Mouse (Mus musculus) limb, embryonic 12.5 days (tissue): ENCODE measurements around the gene Frs2. TPM values are rescaled to one million over a fixed set of nuclear protein-coding genes. Genes with fewer than 3 reads are reported as not detected.

Source experiments
- ATAC-seq: fragments of 200-750 bp; cut with Nextera tagmentation; 2 replicates; pipeline ENCODE4 v1.8.0; 2017; ENCODE audit warnings: low read depth, moderate TSS enrichment; ENCODE audit not compliant: insufficient number of reproducible peaks, insufficient read depth, low FRiP score, low TSS enrichment
- H3K27ac ChIP-seq: fragments of 300-500 bp; sonication (generic); 2 replicates; pipeline ENCODE4 v1.5.1; 2016; ENCODE audit warnings: mild to moderate bottlenecking, moderate library complexity
- H3K27me3 ChIP-seq: fragments of 300-500 bp; sonication (generic); 2 replicates; pipeline ENCODE4 v1.6.1; 2016; ENCODE audit warnings: mild to moderate bottlenecking, moderate library complexity
- H3K36me3 ChIP-seq: fragments of 300-500 bp; sonication (generic); 2 replicates; pipeline ENCODE4 v1.6.1; 2016; ENCODE audit warnings: mild to moderate bottlenecking, moderate library complexity
- H3K4me1 ChIP-seq: fragments of 300-500 bp; sonication (generic); replicated peaks from 2 replicates; pipeline ENCODE4 v1.6.1; 2016
- H3K4me2 ChIP-seq: fragments of 300-500 bp; sonication (generic); 2 replicates; pipeline ENCODE4 v1.6.1; 2016; ENCODE audit warnings: mild to moderate bottlenecking, moderate library complexity
- H3K4me3 ChIP-seq: fragments of 300-500 bp; sonication (generic); replicated peaks from 2 replicates; pipeline ENCODE4 v1.5.1; 2016; ENCODE audit warnings: mild to moderate bottlenecking
- H3K9ac ChIP-seq: fragments of 300-500 bp; sonication (generic); replicated peaks from 2 replicates; pipeline ENCODE4 v1.6.1; 2016; ENCODE audit warnings: mild to moderate bottlenecking, moderate library complexity
- H3K9me3 ChIP-seq: fragments of 300-500 bp; sonication (generic); 2 replicates; pipeline ENCODE4 v1.6.1; 2016; ENCODE audit warnings: mild to moderate bottlenecking, moderate library complexity
- WGBS: fragments of 180-500 bp; shearing (Covaris S2); methylation state at CpG from one replicate; pipeline ENCODE4 v1.1.7; 2016; 5-methylcytosine and 5-hydroxymethylcytosine counted together
- polyA plus RNA-seq: library from polyadenylated mRNA; unstranded; fragments of >200 nt; fragmentation: Nextera tagmentation; extraction: Ambion mirVana; gene quantifications from 2 replicates; pipeline ENCODE4 v1.2.1, GENCODE M21; 2016

The Frs2 gene
- polyA plus RNA-seq, 1 experiment from 2014 or later, result 21.2 TPM

GRCm38 (mm10) chr10:117103854-117104598 is 44.3 kb downstream of the Frs2 start:
- H3K4me3 ChIP-seq, result no peak overlapping the region
- peaks cover 18% of the 10 kb centered on the region for H3K4me1 ChIP-seq
- no peak overlapping the region for H3K9ac ChIP-seq
- no peaks in the 10 kb centered on the region for H3K9me3 ChIP-seq
- no peak for ATAC-seq
- peaks cover 7% of the 10 kb centered on the region; the same call in 1 of the 2 replicates for H3K36me3 ChIP-seq
- no peak overlapping the region for H3K4me2 ChIP-seq
- no peak overlapping the region for H3K27ac ChIP-seq
- H3K27me3 ChIP-seq, result no peaks in the 10 kb centered on the region

GRCm38 (mm10) chr10:117100175-117100574 is 48.2 kb downstream of the Frs2 start:
- Histone ChIP-seq H3K4me3 (no peak overlapping the region), H3K4me1 (peaks cover 9% of the 10 kb centered on the region), H3K9ac (no peak overlapping the region), H3K9me3 (no peaks in the 10 kb centered on the region), H3K4me2 (no peak overlapping the region), H3K27ac (no peak overlapping the region), H3K27me3 (no peaks in the 10 kb centered on the region), H3K36me3 (peaks cover 19% of the 10 kb centered on the region; the same call in 1 of the 2 replicates)
- ATAC-seq, result no peak
- WGBS, result 83% methylated on average over 5 of the region's 5 CpGs

- H3K36me3 ChIP-seq, result peaks cover 39% of the 10 kb centered on the region
- H3K4me3 ChIP-seq, result no peak overlapping the region
- no peak overlapping the region for H3K4me2 ChIP-seq
- H3K27ac ChIP-seq, result no peak overlapping the region
- H3K9ac ChIP-seq, result no peak overlapping the region
- no peaks in the 10 kb centered on the region for H3K27me3 ChIP-seq
- 79% methylated on average over 2 of the region's 2 CpGs for WGBS
- H3K9me3 ChIP-seq, result no peaks in the 10 kb centered on the region
- peaks cover 15% of the 10 kb centered on the region for H3K4me1 ChIP-seq
- ATAC-seq, result no peak
Observed at GRCm38 (mm10) chr10:117097116-117097698, 51.1 kb downstream of the Frs2 start.

GRCm38 (mm10) chr10:117096096-117096495 is 52.2 kb downstream of the Frs2 start:
- Histone ChIP-seq H3K4me3 (no peak overlapping the region), H3K4me2 (no peak overlapping the region), H3K9me3 (no peaks in the 10 kb centered on the region), H3K27ac (no peak overlapping the region), H3K4me1 (peaks cover 15% of the 10 kb centered on the region), H3K9ac (no peak overlapping the region), H3K27me3 (no peaks in the 10 kb centered on the region), H3K36me3 (peaks cover 39% of the 10 kb centered on the region)
- WGBS, result 87% methylated on average over 6 of the region's 6 CpGs
- no peak for ATAC-seq

- Histone ChIP-seq H3K9ac (no peak overlapping the region), H3K36me3 (peaks cover 36% of the 10 kb centered on the region), H3K27me3 (no peaks in the 10 kb centered on the region), H3K4me2 (no peak overlapping the region), H3K4me3 (no peak overlapping the region), H3K4me1 (peaks cover 15% of the 10 kb centered on the region), H3K27ac (peak overlapping the region; percentile 3; the same call in 1 of the 2 replicates), H3K9me3 (no peaks in the 10 kb centered on the region)
- ATAC-seq, result no peak; the same call in 1 of the 2 replicates
- 62% methylated on average over 15 of the region's 15 CpGs for WGBS
Observed at GRCm38 (mm10) chr10:117094504-117095329, 53.6 kb downstream of the Frs2 start.

- Histone ChIP-seq H3K27me3 (no peaks in the 10 kb centered on the region), H3K4me2 (no peak overlapping the region), H3K9ac (no peak overlapping the region), H3K27ac (no peak overlapping the region), H3K36me3 (peaks cover 29% of the 10 kb centered on the region), H3K4me3 (no peak overlapping the region), H3K4me1 (0 out of 2 replicates have a peak, but pooled peaks cover 5% of the 10 kb centered on the region), H3K9me3 (no peaks in the 10 kb centered on the region)
- 64% methylated on average over 4 of the region's 4 CpGs for WGBS
- no peak for ATAC-seq
Observed at GRCm38 (mm10) chr10:117089628-117090027, 58.7 kb downstream of the Frs2 start.

- H3K36me3 ChIP-seq, result peaks cover 70% of the 10 kb centered on the region
- H3K27ac ChIP-seq, result no peak overlapping the region
- H3K9me3 ChIP-seq, result no peaks in the 10 kb centered on the region
- no peaks in the 10 kb centered on the region for H3K27me3 ChIP-seq
- H3K4me1 ChIP-seq, result no peaks in the 10 kb centered on the region
- no peak for ATAC-seq
- no peak overlapping the region for H3K4me2 ChIP-seq
- 88% methylated on average over 2 of the region's 2 CpGs for WGBS
- no peak overlapping the region for H3K4me3 ChIP-seq
- no peak overlapping the region for H3K9ac ChIP-seq
Observed at GRCm38 (mm10) chr10:117081914-117082359, 66.4 kb downstream of the Frs2 start.

GRCm38 (mm10) chr10:117081326-117081725 is 67.0 kb downstream of the Frs2 start:
- H3K9ac ChIP-seq, result no peak overlapping the region
- no peaks in the 10 kb centered on the region for H3K4me1 ChIP-seq
- ATAC-seq, result no peak
- H3K4me3 ChIP-seq, result no peak overlapping the region
- WGBS, result 80% methylated on average over 4 of the region's 4 CpGs
- H3K4me2 ChIP-seq, result no peak overlapping the region
- H3K36me3 ChIP-seq, result peaks cover 76% of the 10 kb centered on the region
- no peaks in the 10 kb centered on the region for H3K9me3 ChIP-seq
- H3K27ac ChIP-seq, result no peak overlapping the region
- H3K27me3 ChIP-seq, result no peaks in the 10 kb centered on the region

- no peaks in the 10 kb centered on the region for H3K4me1 ChIP-seq
- 79% methylated on average over 6 of the region's 6 CpGs for WGBS
- no peak for ATAC-seq
- H3K27ac ChIP-seq, result no peak overlapping the region
- H3K9me3 ChIP-seq, result no peaks in the 10 kb centered on the region
- H3K4me2 ChIP-seq, result no peak overlapping the region
- peaks cover 85% of the 10 kb centered on the region for H3K36me3 ChIP-seq
- no peak overlapping the region for H3K4me3 ChIP-seq
- no peak overlapping the region for H3K9ac ChIP-seq
- no peaks in the 10 kb centered on the region for H3K27me3 ChIP-seq
Observed at GRCm38 (mm10) chr10:117078284-117078683, 70.0 kb downstream of the Frs2 start.

- H3K4me3 ChIP-seq, result no peak overlapping the region
- H3K36me3 ChIP-seq, result peaks cover 85% of the 10 kb centered on the region
- H3K4me1 ChIP-seq, result no peaks in the 10 kb centered on the region
- no peak for ATAC-seq
- H3K9ac ChIP-seq, result no peak overlapping the region
- no peaks in the 10 kb centered on the region for H3K9me3 ChIP-seq
- 91% methylated on average over 7 of the region's 7 CpGs for WGBS
- no peaks in the 10 kb centered on the region for H3K27me3 ChIP-seq
- H3K4me2 ChIP-seq, result no peak overlapping the region
- H3K27ac ChIP-seq, result no peak overlapping the region
Observed at GRCm38 (mm10) chr10:117073176-117073575, 75.2 kb downstream of the Frs2 start.

- Histone ChIP-seq H3K27ac (no peak overlapping the region), H3K4me3 (no peak overlapping the region), H3K27me3 (no peaks in the 10 kb centered on the region), H3K36me3 (peaks cover 77% of the 10 kb centered on the region), H3K9me3 (no peaks in the 10 kb centered on the region), H3K4me1 (no peaks in the 10 kb centered on the region), H3K4me2 (no peak overlapping the region), H3K9ac (no peak overlapping the region)
- no peak for ATAC-seq
- 90% methylated on average over 18 of the region's 18 CpGs for WGBS
Observed at GRCm38 (mm10) chr10:117072191-117072888, 76.0 kb downstream of the Frs2 start.
